Mouse (Mus musculus) adrenal gland, postnatal 25 days (tissue): Measurements from ENCODE around the gene Gars. TPM values are rescaled to one million over a fixed set of nuclear protein-coding genes. Genes with fewer than 3 reads are reported as not detected.

Experiments
- DNase-seq: peaks from one replicate; pipeline ENCODE4 v3.0.0; 2021; ENCODE audit warnings: mixed read lengths
- total RNA-seq: library from RNA; stranded (reverse); gene quantifications from 2 replicates; pipeline ENCODE4 v1.2.3, GENCODE M21; 2021

Gene Gars
- total RNA-seq, 1 experiment from 2014 or later = 81.7 TPM

- DNase-seq = peak; percentile 12
Measured at GRCm38 (mm10) chr6:55038671-55039445, 1.1 kb downstream of the Gars start.

GRCm38 (mm10) chr6:55039446-55039783 lies 1.6 kb downstream of the Gars start:
- DNase-seq = no peak

GRCm38 (mm10) chr6:55040031-55040430 lies 2.2 kb downstream of the Gars start:
- DNase-seq = no peak

- DNase-seq = no peak
Measured at GRCm38 (mm10) chr6:55043206-55043605, 5.4 kb downstream of the Gars start.

GRCm38 (mm10) chr6:55044542-55044941 lies 6.7 kb downstream of the Gars start:
- DNase-seq = no peak

GRCm38 (mm10) chr6:55045326-55045725 lies 7.5 kb downstream of the Gars start:
- DNase-seq = no peak

GRCm38 (mm10) chr6:55049186-55049585 lies 11.4 kb downstream of the Gars start:
- no peak for DNase-seq

GRCm38 (mm10) chr6:55054491-55054890 lies 16.7 kb downstream of the Gars start:
- peak; percentile 5 for DNase-seq

GRCm38 (mm10) chr6:55057427-55057826 lies 19.6 kb downstream of the Gars start:
- DNase-seq = no peak

GRCm38 (mm10) chr6:55060241-55060825 lies 22.5 kb downstream of the Gars start:
- DNase-seq = no peak

- DNase-seq = no peak
Measured at GRCm38 (mm10) chr6:55061328-55061727, 23.5 kb downstream of the Gars start.

GRCm38 (mm10) chr6:55062200-55062599 lies 24.4 kb downstream of the Gars start:
- DNase-seq = no peak

- no peak for DNase-seq
Measured at GRCm38 (mm10) chr6:55063793-55064476, 26.1 kb downstream of the Gars start.

- DNase-seq = no peak
Measured at GRCm38 (mm10) chr6:55064477-55064827, 26.6 kb downstream of the Gars start.

GRCm38 (mm10) chr6:55065903-55066302 lies 28.1 kb downstream of the Gars start:
- no peak for DNase-seq

- DNase-seq = no peak
Measured at GRCm38 (mm10) chr6:55076561-55077255, 38.9 kb downstream of the Gars start.

- no peak for DNase-seq
Measured at GRCm38 (mm10) chr6:55081379-55081778, 43.6 kb downstream of the Gars start.

- no peak for DNase-seq
Measured at GRCm38 (mm10) chr6:55082261-55083051, 44.6 kb downstream of the Gars start.

- no peak for DNase-seq
Measured at GRCm38 (mm10) chr6:55087355-55087754, 49.5 kb downstream of the Gars start.

- DNase-seq = no peak
Measured at GRCm38 (mm10) chr6:55090639-55091038, 52.8 kb downstream of the Gars start.

- no peak for DNase-seq
Measured at GRCm38 (mm10) chr6:55091396-55091795, 53.6 kb downstream of the Gars start.
